Mouse (Mus musculus) embryo, embryonic 10 days (tissue): ENCODE measurements around the gene Btbd35f25.
"Not testable (repeated sequence)": the region's sequence is repeated elsewhere in the genome, so short reads cannot be mapped to it uniquely, and the experiment has no call there.

ENCODE experiments used
- DNase-seq: peaks from one replicate; pipeline ENCODE4 v3.0.0-alpha.2; 2015; ENCODE audit warnings: low spot score

Btbd35f25 gene

DNA sequence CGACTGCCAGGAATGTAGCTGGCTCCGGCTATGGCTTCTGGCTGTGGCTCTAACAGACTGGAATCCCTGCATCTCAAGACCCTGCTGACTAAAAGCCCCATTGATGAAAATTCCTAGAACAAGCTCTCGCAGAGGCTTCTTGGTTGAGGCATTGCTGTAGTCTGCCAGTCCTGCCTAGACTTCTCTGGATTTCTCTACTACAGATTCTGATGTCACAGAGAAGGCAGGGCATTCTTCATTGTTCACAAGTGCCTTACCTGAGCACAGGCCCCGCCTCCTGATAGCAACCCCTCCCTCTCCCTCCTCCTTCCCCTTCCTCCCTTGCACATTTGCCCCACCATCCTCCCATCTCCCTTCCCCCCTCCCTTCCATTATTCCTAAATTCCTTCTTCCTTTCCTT is at the start of gene Btbd35f25:
TSS of gene Btbd35f25 (minus strand) at position 101 of the 400 bp plus-strand sequence.
- DNase-seq = not testable (repeated sequence)

DNA sequence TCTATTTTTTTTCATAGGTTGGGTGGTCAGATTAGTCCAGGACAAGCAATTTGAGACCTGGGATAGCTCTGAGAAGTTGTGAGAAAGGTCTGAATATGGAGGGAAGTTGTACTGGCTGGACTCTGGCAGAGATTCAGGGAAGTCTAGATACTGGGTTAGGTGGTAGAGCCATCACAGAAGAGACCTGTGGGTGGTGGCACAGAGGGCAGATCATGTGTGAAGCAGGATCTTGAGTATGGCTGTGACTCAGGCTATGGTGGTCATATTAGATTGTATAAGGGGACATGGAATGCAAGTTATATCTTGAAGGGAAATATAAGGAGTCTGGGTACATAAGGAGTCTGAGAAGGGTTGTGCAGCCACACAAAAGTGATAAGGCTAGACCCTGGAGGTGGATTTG is 49.3 kb upstream of the Btbd35f25 start:
- DNase-seq = no peak

GRCm38 (mm10) chrX:31764001-31764400 is 47.0 kb upstream of the Btbd35f25 start:
- no peak for DNase-seq

DNA sequence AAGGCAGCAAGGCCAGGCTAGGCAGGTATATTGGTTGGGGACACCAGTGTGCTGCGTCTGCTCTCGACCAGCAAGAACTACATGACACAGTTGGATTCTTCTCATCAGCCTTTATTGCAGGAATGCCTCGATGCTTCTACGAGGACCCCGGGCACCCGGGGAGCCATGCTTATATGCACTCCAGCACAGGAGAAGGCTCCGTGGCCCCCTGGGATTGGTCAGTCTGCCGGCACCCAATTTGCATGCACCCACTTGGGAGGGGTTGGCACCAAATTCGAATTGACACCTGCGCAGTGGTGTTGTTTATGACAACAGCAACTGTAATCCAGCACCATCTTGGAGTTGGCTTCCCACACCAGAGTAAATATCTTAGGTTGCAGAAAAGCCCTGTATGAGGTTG is 28.1 kb upstream of the Btbd35f25 start:
- no peak for DNase-seq

DNA sequence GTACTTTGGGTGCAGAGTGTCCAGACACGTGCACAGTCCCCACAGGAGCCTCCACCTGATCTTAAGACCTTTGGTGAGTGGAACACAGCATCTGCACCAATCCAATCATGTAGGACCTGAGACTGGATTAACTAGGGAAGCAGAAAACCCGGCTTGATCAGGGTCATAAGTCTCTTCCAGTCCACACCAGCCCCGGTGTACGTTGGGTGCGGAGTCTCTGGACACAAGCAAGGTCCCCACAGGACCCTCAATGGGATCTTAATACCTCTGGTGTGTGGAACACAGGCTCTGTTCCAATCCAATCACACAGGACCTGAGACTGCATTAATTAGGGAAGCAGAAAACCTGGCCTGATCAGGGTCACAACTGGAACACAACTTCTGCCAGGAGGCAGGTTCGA is 20.0 kb upstream of the Btbd35f25 start:
- DNase-seq = no peak
